Mouse (Mus musculus): ENCODE results near the gene Lcp1. TPM values are rescaled to one million over a fixed set of nuclear protein-coding genes. Genes with fewer than 3 reads are reported as not detected.

Gene Lcp1
- polyA plus RNA-seq, 1 experiment from 2014 or later, result 10.4 TPM

Small RNA genes lying within 50 kb of the gene (microRNA-seq; reads per million reads assigned to microRNA genes)
- gene Gm44482, result not detected

Other genes with a start within 250 kb of the Lcp1 start
- gene Lrch1, start 183.2 kb upstream of the Lcp1 start, polyA plus RNA-seq (2015; fragmentation: Nextera tagmentation; extraction: Ambion mirVana), result 15.4 and 23.6 TPM in 2 replicates
- 0.29 and 0.31 TPM in 2 replicates for gene Rubcnl, start 115.1 kb upstream of the Lcp1 start, polyA plus RNA-seq (2015; fragmentation: Nextera tagmentation; extraction: Ambion mirVana)
- gene Lrrc63, start 220 bp upstream of the Lcp1 start, polyA plus RNA-seq (2015; fragmentation: Nextera tagmentation; extraction: Ambion mirVana), result 0.08 TPM in 1 of 2 replicates, not detected in the other
- 0.14 TPM in 1 of 2 replicates, not detected in the other for gene Cpb2, start 111.2 kb downstream of the Lcp1 start, polyA plus RNA-seq (2015; fragmentation: Nextera tagmentation; extraction: Ambion mirVana)
- gene Zc3h13, start 153.3 kb downstream of the Lcp1 start, polyA plus RNA-seq (2015; fragmentation: Nextera tagmentation; extraction: Ambion mirVana), result 38.5 and 41.5 TPM in 2 replicates

Data from hindbrain, embryonic 16.5 days (tissue).